Mouse (Mus musculus) neural tube, embryonic 12.5 days (tissue): ENCODE measurements at regions not wholly inside any gene's neighbourhood (a gene's known extent, or its start where the extent isn't known, plus 50 kb on each side); places are given as distances from the start of the nearest gene placed in this dataset.
A peak's percentile ranks its signal among the peaks of the same experiment; 100 is the strongest.

ENCODE experiments used
- ATAC-seq: fragments of 200-750 bp; cut with Nextera tagmentation; 2 replicates; pipeline ENCODE4 v1.8.0; 2017; ENCODE audit warnings: low read depth, mild to moderate bottlenecking, moderate TSS enrichment, moderate library complexity; ENCODE audit not compliant: low FRiP score
- H3K27ac ChIP-seq: fragments of 300-500 bp; sonication (generic); 2 replicates; pipeline ENCODE4 v1.5.1; 2016
- H3K27me3 ChIP-seq: fragments of 300-500 bp; sonication (generic); replicated peaks from 2 replicates; pipeline ENCODE4 v1.6.1; 2016; ENCODE audit warnings: mild to moderate bottlenecking
- H3K36me3 ChIP-seq: fragments of 300-500 bp; sonication (generic); 2 replicates; pipeline ENCODE4 v1.6.1; 2016; ENCODE audit warnings: mild to moderate bottlenecking
- H3K4me1 ChIP-seq: fragments of 300-500 bp; sonication (generic); 2 replicates; pipeline ENCODE4 v1.6.1; 2016
- H3K4me2 ChIP-seq: fragments of 300-500 bp; sonication (generic); replicated peaks from 2 replicates; pipeline ENCODE4 v1.6.1; 2016; ENCODE audit warnings: mild to moderate bottlenecking
- H3K4me3 ChIP-seq: fragments of 300-500 bp; sonication (generic); 2 replicates; pipeline ENCODE4 v1.5.1; 2016
- H3K9ac ChIP-seq: fragments of 300-500 bp; sonication (generic); 2 replicates; pipeline ENCODE4 v1.6.1; 2016; ENCODE audit warnings: mild to moderate bottlenecking
- H3K9me3 ChIP-seq: fragments of 300-500 bp; sonication (generic); 2 replicates; pipeline ENCODE4 v1.6.1; 2016; ENCODE audit warnings: mild to moderate bottlenecking
- WGBS: fragments of 180-500 bp; shearing (Covaris S2); methylation state at CpG from one replicate; pipeline ENCODE4 v1.1.7; 2016; 5-methylcytosine and 5-hydroxymethylcytosine counted together

GRCm38 (mm10) chr14:37950212-37950876 is 815.3 kb upstream of the Ghitm start:
- ATAC-seq, result peak; percentile 53; the same call in 1 of the 2 replicates
- Histone ChIP-seq H3K4me3 (no peak overlapping the region), H3K4me1 (no peaks in the 10 kb centered on the region), H3K27ac (no peak overlapping the region), H3K4me2 (no peak overlapping the region), H3K9ac (no peak overlapping the region), H3K27me3 (no peaks in the 10 kb centered on the region), H3K36me3 (no peaks in the 10 kb centered on the region), H3K9me3 (no peaks in the 10 kb centered on the region)
- 89% methylated on average over 2 of the region's 2 CpGs for WGBS
